Mouse (Mus musculus): ENCODE results near the gene Chrna9.

DNA sequence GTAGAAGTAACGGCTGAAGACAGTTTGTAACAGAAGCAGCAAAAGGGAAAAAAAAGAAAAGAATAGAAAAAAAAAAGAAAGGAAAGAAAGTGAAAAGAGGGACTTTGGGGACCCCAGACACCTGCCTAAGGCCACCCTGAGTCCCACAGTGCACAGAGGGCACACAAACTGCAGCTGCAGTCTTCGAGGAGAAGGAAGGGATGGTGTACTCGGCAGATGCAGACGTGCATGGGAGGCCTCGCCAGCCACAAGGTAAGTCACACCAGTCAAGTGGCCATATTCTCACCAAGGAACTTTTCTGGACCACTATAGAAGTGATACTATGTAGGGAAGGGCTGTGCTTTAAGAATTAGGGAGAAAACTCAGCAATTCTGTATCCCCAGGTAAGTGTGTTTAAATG lies at the start of gene Chrna9:
- TF ChIP-seq POLR2A (IDR thresholded peaks at IDR 0.05; ENCODE audit: borderline replicate concordance, low read depth, low read length): no peak
- TF ChIP-seq CTCF (IDR thresholded peaks at IDR 0.05; ENCODE audit: low read depth, low read length): no peak

Data from bone marrow macrophage, adult 2 months (primary cell).